Mouse (Mus musculus) heart, postnatal 4 days (tissue): Measurements from ENCODE around the gene Desi1. TPM values are rescaled to one million over a fixed set of nuclear protein-coding genes. Genes with fewer than 3 reads are reported as not detected.
A peak's percentile ranks its signal among the peaks of the same experiment; 100 is the strongest.

Source experiments
- DNase-seq: peaks from one replicate; pipeline ENCODE4 v3.0.0; 2021
- total RNA-seq, 2 experiments: library from RNA; stranded (reverse); gene quantifications; 2 replicates each; pipeline ENCODE4 v1.2.3; 2021

Desi1 gene
- 10 to 100 TPM; 27.1 to 27.4 TPM for total RNA-seq

GRCm38 (mm10) chr15:82033762-82034161 lies at the start of gene Desi1:
TSS of gene Desi1 (minus strand) at chr15:82033862.
- no peak for DNase-seq

GRCm38 (mm10) chr15:82081161-82081560 lies 47.5 kb upstream of the Desi1 start:
- no peak for DNase-seq

- no peak for DNase-seq
Measured at GRCm38 (mm10) chr15:82079883-82080282, 46.2 kb upstream of the Desi1 start.

DNA sequence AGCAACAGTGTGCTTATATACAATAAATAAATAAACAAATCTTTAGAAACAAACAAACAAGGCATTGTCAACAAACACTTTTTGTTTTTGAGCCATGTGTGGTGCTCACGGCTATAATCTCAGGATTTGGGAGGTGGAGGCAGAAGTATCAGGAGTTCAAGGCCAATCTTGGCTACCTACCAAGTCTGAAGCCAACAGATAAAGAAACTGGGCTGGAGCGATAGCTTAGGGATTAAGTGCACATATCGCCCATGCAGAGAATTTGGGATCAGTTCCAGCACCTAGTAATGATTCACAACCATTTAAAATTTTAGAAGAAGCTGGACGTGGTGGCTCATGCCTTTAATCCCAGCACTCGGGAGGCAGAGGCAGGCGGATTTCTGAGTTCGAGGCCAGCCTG lies 39.8 kb upstream of the Desi1 start:
- DNase-seq = no peak

DNA sequence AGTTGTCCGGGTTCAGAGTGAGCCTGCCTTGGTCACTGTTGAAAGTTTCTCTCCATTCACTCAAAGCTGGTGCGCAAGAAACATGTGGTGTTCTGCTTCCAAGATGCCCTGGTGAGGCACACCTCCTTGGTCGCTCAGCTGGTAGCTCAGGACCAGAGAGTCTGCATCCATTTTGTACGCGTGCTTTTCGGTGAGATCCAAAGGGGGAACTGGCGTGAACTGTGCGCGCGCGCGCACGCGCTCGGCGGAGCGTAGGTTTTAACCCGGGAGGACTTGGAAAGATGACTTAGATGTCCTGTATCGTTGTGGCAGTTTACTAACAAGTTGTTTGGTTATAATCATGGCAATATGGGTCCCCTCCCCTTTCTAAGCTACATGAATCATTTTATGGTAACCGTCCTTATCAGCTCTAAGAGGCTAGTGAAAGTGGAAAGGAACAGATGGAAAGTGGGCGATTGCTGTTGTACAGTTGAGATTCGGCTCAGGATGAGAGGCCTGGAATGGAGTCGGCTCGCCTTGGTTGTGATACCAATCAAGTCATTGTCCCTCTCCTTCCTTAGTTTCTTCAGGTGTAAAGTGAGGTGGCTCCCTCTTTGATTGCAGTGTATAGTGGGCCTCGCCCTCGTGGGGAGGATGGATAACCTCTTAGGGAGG lies 38.3 kb upstream of the Desi1 start:
- DNase-seq = no peak

GRCm38 (mm10) chr15:82069898-82070297 lies 36.2 kb upstream of the Desi1 start, which contains the start of gene Mei1:
TSS of gene Mei1 (plus strand) at chr15:82069996.
- DNase-seq = no peak

DNA sequence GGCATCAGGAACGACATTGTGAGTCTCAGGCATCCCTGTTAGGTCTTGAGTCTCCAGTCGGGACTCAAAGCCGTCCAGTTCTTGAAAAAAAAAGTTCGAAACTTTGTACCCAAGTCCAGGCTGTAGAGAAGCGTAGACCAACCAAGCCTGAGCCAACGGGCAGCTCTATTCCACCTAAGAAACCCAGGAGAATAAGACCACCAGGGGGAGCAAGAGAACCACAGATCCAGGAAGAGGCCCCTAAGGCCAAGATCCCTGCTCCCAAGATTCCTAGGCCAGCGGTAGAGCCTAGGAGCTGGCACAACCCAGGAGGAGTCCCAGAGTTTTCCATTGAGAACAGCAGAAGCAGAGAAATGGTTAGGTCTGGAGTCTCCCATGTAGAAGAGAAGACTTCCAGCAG lies 31.8 kb upstream of the Desi1 start:
- peak; percentile 84 for DNase-seq

DNA sequence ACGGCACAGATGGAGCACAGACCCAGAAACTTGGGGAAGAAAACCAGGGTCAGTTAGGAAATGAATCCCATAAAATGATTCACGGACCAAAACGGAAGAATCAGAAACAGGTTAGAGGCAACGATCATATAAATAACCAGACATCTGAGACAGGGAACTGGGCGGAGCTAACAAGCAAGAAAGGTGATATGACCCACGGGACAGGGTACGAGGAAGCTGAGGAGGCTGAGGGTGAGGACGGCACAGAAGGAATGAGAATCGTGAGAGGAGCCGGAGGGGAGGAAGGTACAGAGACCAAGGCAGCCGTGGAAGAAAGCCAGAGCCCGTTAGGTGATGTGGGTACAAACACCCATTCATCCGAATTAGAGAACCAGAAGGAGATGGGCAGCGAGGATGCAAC lies 30.2 kb upstream of the Desi1 start:
- DNase-seq = no peak

DNA sequence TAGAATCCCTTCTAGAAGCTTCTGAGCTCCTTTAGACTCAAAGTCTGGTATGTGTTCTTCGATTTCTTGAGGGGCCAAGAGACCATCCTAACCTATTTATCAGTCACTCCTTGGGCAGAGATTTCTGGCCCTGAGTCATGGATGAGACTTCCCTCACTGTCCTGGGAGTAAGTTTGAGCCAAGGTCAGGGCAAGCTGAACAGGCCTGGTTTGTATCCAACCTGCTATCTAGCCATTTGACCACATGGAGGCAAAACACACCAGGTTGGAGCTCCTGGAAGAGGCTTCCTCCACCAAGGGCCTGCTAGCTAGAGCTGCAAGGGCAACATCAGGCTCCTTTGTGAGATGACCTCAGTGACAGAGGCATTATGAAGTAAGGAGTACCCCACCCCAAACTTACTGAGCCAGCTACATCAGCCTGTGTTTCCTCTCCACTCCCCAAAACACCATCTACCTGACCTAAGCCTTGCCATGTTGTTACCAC lies 25.1 kb upstream of the Desi1 start, which contains the start of gene 4930407I10Rik:
4930407I10Rik (plus strand) TSS at position 433 of the 483 bp plus-strand sequence.
- no peak for DNase-seq

- no peak for DNase-seq
Measured at GRCm38 (mm10) chr15:82052544-82052943, 18.9 kb upstream of the Desi1 start.

DNA sequence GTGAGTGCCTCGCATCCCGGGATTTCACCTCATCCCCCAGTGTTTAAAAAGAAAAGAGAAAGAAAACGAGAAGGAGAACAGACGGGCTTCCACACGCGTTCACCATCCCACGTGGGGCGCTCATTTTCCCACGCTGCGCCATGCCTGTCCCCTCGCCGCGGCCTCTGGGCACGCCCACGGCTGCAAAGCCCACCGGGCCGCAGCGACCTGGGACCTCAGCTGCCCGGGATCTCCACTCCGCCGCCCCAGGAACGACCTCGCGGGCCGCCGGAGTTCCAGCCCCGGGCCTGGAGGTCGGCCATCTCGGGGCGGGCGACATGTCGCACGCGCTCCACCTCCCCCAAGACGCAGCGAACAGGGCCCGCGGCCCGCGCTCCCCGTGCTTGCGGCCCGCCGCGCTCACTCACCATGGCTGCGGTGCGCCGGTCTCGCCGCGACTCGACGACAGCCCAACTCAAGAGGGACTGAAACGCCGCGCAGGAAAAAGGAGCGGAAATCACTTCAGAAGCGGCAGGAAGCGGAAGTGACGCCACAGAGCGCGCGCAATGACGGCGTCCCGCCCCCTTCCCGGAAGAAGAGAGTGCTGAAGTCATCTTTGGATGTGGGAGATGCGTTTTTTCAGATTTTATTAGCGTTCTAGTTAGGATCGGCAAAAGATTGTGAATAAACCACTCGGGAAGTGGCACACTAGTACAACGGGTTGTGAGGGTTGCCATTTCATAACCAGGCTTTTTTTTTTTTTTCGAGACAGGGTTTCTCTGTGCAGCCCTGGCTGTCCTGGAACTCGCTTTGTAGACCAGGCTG lies 13.6 kb upstream of the Desi1 start, which contains the start of gene Snu13:
Snu13 (minus strand) TSS at position 519 of the 804 bp plus-strand sequence.
- peak; percentile 93 for DNase-seq

- peak; percentile 32 for DNase-seq
Measured at GRCm38 (mm10) chr15:82046246-82046891, 12.7 kb upstream of the Desi1 start.

DNA sequence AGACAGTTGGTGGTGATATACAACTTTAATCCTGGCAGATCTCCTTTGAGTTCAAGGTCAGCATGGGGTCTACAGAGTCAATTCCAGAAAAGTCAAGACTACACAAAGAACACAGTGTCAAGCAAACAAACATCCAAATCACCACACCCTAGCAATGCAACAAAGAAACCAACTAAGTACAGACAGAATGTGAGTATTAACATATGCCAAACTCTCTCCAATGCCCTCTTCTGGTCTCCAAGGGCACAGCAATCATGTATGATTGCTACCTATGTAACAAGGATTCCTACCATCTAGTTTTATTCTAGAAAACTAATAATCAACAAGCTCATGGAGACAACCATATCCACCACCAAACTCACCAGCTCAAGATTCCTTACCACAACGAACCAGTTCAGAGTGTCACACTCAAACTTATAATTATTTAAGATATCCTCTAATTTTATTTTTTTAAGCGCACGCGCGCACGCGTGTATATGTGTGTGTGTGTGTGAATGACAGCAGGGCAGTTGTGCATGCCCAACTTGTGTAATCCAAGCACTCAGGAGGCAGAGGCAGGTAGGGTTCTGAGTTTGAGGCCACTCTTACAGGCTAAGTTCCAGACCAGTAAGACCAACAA lies 10.6 kb upstream of the Desi1 start:
- no peak for DNase-seq

DNA sequence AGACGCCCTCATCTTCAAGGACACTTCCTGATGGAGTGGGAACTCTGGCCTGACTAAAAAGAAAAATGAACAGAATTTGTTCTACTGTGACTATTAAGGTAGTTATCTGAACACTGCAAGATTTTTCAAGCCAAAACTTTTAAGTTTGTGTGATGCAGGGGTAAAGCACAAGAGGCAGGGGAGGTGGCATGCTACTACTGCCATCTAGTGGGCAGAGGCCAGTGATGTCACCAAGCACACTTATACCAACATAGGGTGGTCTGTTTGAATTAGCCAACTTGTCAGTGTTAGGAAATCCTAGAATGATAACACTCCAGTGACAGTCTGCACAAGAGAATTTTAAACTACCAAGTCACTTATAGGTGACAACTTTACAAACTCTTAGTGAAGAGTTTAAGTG lies 7.0 kb upstream of the Desi1 start:
- peak; percentile 58 for DNase-seq

GRCm38 (mm10) chr15:82035904-82036689 lies 2.4 kb upstream of the Desi1 start:
- peak; percentile 39 for DNase-seq

GRCm38 (mm10) chr15:82032386-82032785 lies 1.3 kb downstream of the Desi1 start:
- no peak for DNase-seq

DNA sequence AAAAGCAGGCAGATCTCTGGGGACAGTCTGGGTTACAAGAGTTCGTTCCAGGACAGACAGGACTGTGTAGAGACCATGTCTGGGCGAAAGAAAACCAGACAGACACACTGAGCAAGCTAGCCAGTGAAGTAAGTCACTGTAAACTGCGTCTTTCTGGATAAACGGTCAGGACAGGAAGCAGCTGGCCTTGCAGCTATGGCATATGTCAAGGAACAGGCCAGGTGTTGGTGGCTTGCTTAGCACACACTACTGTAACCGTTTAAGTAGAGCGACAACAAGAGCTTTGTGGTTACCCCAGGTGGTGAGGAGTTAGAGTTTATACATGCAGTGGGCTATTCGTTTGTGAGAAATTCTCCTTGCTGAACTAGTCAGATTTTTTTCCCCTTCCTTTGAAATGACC lies 5.9 kb downstream of the Desi1 start:
- DNase-seq = no peak

- no peak for DNase-seq
Measured at GRCm38 (mm10) chr15:82027276-82027675, 6.4 kb downstream of the Desi1 start.

GRCm38 (mm10) chr15:82023965-82024635 lies 9.6 kb downstream of the Desi1 start:
- no peak for DNase-seq

DNA sequence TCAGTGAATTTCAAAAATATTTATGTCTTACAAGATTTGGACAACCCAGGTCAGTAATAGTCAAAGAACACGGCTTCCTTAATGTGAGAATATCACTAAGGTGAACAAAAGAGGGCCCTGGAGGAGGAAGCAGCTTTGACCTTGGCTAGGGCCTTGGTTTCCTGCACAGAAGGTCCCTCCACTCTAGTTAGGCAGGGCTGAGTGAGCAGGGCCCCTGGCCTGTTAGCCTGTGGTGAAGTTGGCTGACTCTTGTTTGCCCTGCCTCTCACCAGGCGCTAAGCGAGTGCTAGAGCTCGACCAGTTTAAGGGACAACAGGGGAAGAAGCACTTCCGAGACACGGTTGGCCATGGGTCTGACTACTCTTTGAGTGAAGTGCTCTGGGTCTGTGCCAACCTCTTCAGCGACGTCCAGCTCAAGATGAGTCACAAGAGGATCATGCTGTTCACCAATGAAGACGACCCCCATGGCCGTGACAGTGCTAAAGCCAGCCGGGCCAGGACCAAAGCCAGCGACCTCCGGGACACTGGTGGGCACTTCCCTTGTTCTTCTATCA lies 11.1 kb downstream of the Desi1 start:
- no peak for DNase-seq

GRCm38 (mm10) chr15:82019288-82019687 lies 14.4 kb downstream of the Desi1 start:
- no peak for DNase-seq
